Mouse (Mus musculus) forebrain, embryonic 11.5 days (tissue): ENCODE measurements at regions not wholly inside any gene's neighbourhood (a gene's known extent, or its start where the extent isn't known, plus 50 kb on each side); places are given as distances from the start of the nearest gene placed in this dataset.

Source experiments
- ATAC-seq: fragments of 200-750 bp; cut with Nextera tagmentation; replicated peaks from 2 replicates; pipeline ENCODE4 v1.8.0; 2017; ENCODE audit warnings: moderate TSS enrichment; ENCODE audit not compliant: low FRiP score
- DNase-seq: peaks from one replicate; pipeline ENCODE4 v3.0.0-alpha.2; 2017; ENCODE audit warnings: low spot score
- H3K27ac ChIP-seq: fragments of 300-500 bp; sonication (generic); 2 replicates; pipeline ENCODE4 v1.5.1; 2014; ENCODE audit warnings: low read depth, low read length
- H3K27me3 ChIP-seq: fragments of 300-500 bp; sonication (generic); 2 replicates; pipeline ENCODE4 v1.6.1; 2014; ENCODE audit warnings: mild to moderate bottlenecking, low read length, mixed read lengths; ENCODE audit not compliant: control insufficient read depth, insufficient read depth
- H3K36me3 ChIP-seq: fragments of 300-500 bp; sonication (generic); 2 replicates; pipeline ENCODE4 v1.6.1; 2014; ENCODE audit warnings: mild to moderate bottlenecking, low read length, moderate library complexity, mixed read lengths; ENCODE audit not compliant: control insufficient read depth, insufficient read depth
- H3K4me1 ChIP-seq: fragments of 300-500 bp; sonication (generic); replicated peaks from 2 replicates; pipeline ENCODE4 v1.6.1; 2014; ENCODE audit warnings: low read length, mixed read lengths; ENCODE audit not compliant: control insufficient read depth, insufficient read depth
- H3K4me2 ChIP-seq: fragments of 300-500 bp; sonication (generic); 2 replicates; pipeline ENCODE4 v1.6.1; 2014; ENCODE audit warnings: low read depth, mild to moderate bottlenecking, low read length, moderate library complexity, mixed read lengths; ENCODE audit not compliant: severe bottlenecking
- H3K4me3 ChIP-seq: fragments of 300-500 bp; sonication (generic); 2 replicates; pipeline ENCODE4 v1.5.1; 2014; ENCODE audit warnings: low read depth, low read length
- H3K9ac ChIP-seq: fragments of 300-500 bp; sonication (generic); 2 replicates; pipeline ENCODE4 v1.6.1; 2014; ENCODE audit warnings: low read length
- H3K9me3 ChIP-seq: fragments of 300-500 bp; sonication (generic); 2 replicates; pipeline ENCODE4 v1.6.1; 2016; ENCODE audit warnings: low read length, mixed read lengths; ENCODE audit not compliant: control insufficient read depth
- WGBS: fragments of 180-500 bp; shearing (Covaris S2); extraction: QIAGEN DNeasy Blood & Tissue Kit; methylation state at CpG from one replicate; pipeline ENCODE4 v1.1.7; 2014; 5-methylcytosine and 5-hydroxymethylcytosine counted together

DNA sequence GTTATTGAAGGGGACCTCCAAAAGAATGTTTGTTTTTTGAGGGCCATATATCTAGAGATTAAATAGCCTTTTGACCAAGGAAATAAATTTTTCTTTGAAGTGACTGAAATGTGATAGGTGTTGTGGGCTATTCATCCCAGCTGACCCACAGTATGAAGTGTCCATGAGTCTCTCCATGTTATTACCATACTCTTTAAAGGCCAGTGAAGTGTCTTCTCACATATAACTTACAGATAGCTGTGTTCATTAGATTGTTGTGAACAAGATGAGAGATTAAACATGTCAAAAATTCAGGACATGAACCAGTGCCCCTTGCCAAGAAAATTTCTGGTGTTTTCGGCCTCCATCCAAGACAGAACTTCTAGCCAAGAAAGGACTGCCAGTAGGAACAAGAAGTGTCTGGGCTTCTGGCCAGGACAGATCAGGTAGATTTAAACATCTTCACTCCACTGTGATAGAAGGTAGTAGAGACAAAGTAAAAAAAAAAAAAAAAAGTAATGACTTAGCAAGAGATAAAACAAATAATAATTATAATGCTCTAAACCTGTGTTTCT lies 67.2 kb upstream of the Reg3b start:
- H3K4me2 ChIP-seq = no peak overlapping the region
- H3K4me3 ChIP-seq = no peak overlapping the region
- ATAC-seq = no peak
- H3K4me1 ChIP-seq = no peaks in the 10 kb centered on the region
- H3K9me3 ChIP-seq = no peaks in the 10 kb centered on the region
- no peaks in the 10 kb centered on the region for H3K36me3 ChIP-seq
- no peaks in the 10 kb centered on the region for H3K27me3 ChIP-seq
- no peak for DNase-seq
- H3K9ac ChIP-seq = no peak overlapping the region
- 94% methylated on average over 1 of the region's 1 CpGs for WGBS
- H3K27ac ChIP-seq = no peak overlapping the region
